Mouse (Mus musculus) spleen, adult 18-20 months (tissue): ENCODE data around the gene Hdhd3.

Experiments
- DNase-seq, 2 experiments: peaks; one replicate each; pipeline ENCODE4 v3.0.0; 2022; ENCODE audit warnings: mixed read lengths in 2 of 2

The Hdhd3 gene

GRCm38 (mm10) chr4:62475131-62475530 lies 28.1 kb downstream of the Hdhd3 start:
- no peak for DNase-seq

DNA sequence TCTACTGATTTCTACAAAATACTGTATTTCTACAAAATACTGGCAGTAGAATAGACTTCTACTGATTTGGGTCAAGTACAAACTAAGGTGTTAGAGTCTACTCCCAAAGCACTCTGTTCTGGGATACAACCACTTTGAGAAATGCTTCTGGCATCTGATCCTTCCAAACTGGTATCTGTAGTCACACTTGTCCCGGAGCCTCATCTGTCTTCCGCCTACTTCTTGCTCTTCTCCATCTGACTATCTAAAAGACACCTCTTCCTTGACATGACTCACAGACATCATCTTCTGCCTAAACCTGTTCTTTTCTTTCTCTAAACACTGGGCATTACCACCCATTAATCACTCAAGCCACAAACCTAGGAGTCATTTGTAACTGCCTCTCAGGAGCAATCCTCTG lies 31.2 kb downstream of the Hdhd3 start:
- DNase-seq = no peak

GRCm38 (mm10) chr4:62470598-62471051 lies 32.6 kb downstream of the Hdhd3 start, which contains the start of gene Wdr31:
Wdr31 (minus strand) TSS chr4:62470896.
- peak; percentile 50 to 74 for DNase-seq

- DNase-seq = no peak
Measured at GRCm38 (mm10) chr4:62468158-62468557, 35.1 kb downstream of the Hdhd3 start.

DNA sequence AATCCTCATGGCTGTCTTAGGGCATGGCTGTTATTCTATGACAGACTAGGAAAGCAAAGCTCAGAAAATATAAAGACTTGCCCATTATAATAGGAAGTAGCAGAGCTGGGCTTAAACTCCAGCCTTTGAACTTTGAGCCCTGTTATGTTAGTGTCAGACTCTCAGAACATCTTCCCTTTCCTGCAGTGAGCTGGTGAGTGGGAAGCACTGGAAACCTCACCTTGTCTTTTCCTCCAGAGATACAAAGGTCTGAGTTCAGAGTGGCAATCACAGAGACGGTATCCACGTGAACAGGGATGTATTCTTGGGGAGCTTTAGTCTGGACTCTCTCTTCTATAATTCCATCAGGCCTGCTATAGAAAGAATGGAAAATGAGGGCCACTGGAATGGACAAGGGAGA lies 40.1 kb downstream of the Hdhd3 start:
- DNase-seq = no peak

DNA sequence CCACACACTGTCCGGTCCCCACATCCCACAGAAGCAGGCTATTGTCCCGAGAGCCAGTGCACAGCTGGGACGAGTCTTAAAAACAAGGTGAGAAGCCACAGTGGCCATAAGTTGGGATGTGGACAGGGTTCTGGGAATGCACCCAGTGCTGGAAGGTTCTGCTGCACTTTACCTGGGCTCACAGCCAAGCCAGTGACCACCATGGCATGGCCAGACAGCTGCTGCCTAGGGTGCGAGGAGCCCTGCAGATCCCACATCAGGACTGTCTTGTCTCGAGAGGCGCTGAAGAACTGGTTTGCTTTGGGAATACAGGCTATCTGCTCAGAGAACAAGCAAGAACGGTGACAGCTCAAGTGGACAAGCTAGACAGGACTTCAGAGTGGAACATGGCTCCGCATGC lies 42.9 kb downstream of the Hdhd3 start:
- DNase-seq = no peak

GRCm38 (mm10) chr4:62459081-62459480 lies 44.2 kb downstream of the Hdhd3 start:
- DNase-seq = no peak

DNA sequence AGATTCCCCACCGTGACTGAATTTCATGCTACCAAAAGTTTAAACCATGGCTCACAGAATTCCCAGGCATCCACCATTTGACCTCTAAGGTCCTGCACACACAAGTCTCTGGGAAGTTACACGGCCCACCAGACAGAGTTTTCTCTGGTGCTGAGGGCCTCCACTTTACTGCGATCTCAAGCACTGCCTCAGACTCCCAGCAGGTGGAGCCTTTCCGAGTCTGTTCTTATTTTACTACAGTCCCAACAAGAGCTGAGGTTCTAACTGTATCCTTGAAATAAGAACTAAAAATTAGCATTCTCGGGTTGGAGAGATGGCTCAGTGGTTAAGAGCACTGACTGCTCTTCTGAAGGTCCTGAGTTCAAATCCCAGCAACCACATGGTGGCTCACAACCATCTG lies 48.3 kb downstream of the Hdhd3 start:
- DNase-seq = peak in 1 of 2 experiments; percentile 43
